In the genomic region with DNA sequence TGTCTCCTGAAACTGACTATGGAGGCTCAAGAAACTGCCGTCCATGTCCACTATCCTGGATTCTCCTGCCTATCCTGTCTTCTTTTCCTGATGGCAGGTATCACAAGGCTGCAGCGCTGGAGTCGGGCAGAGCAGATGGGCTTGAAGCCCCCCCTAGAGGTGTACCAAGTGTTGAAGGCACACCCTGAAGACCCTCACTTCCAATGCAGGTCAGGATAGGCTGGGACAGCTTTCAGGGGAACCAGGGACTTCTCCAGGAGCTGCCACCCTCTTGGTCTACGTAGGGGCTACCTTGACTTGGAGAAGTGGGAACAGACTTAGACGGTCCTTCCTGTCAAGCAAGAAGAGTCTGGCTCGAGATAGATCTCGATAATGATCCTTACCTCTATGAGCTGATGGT, we compare ENCODE assay signal across 10 mouse cellular contexts. TPM values are rescaled to one million over a fixed set of nuclear protein-coding genes. Genes with fewer than 3 reads are reported as not detected.
DNase-seq lines count a peak whose midpoint lies in the region; ATAC-seq and TF ChIP-seq lines count a peak whose summit lies in the region.
"Had no signal": no experiment of that assay in that cellular context is flagged by ENCODE, and none has a peak within 500 bp of the region (broad histone marks: within the 10 kb centered on the region; RNA-seq: fewer than 3 reads in every experiment).

No protein-coding gene starts in this region.

- H3K27me3 ChIP-seq in kidney, postnatal 0 days (ENCODE audit: insufficient read depth, low read length): no peaks in the 10 kb centered on the region; the same call in 1 of the 2 replicates
- H3K27me3 ChIP-seq in embryonic facial prominence, embryonic 14.5 days (replicated peaks; ENCODE audit: control insufficient read depth, insufficient read depth, low read length): no peaks in the 10 kb centered on the region
- H3K27me3 ChIP-seq in intestine, postnatal 0 days (replicated peaks; ENCODE audit: control insufficient read depth, insufficient read depth, low read length): no peaks in the 10 kb centered on the region
- H3K27me3 ChIP-seq in neural tube, embryonic 14.5 days (ENCODE audit: control insufficient read depth, insufficient read depth, low read length): no peaks in the 10 kb centered on the region

- no peaks in the 10 kb centered on the region for H3K9me3 ChIP-seq in kidney, postnatal 0 days (replicated peaks; ENCODE audit: low read length)
- H3K9me3 ChIP-seq in embryonic facial prominence, embryonic 14.5 days (ENCODE audit: control insufficient read depth, low read length): no peaks in the 10 kb centered on the region
- H3K9me3 ChIP-seq in intestine, postnatal 0 days (ENCODE audit: control insufficient read depth): no peaks in the 10 kb centered on the region
- no peaks in the 10 kb centered on the region for H3K9me3 ChIP-seq in neural tube, embryonic 14.5 days (ENCODE audit: control insufficient read depth, low read length)

- peaks cover 20% of the 10 kb centered on the region for H3K4me1 ChIP-seq in kidney, postnatal 0 days (replicated peaks; ENCODE audit: insufficient read depth, low read length)
- peaks cover 10% of the 10 kb centered on the region; the same call in 1 of the 2 replicates for H3K4me1 ChIP-seq in embryonic facial prominence, embryonic 14.5 days (ENCODE audit: control insufficient read depth, insufficient read depth, low read length)
- H3K4me1 ChIP-seq in intestine, postnatal 0 days (replicated peaks; ENCODE audit: control insufficient read depth, insufficient read depth, low read length): peaks cover 7% of the 10 kb centered on the region
- peaks cover 8% of the 10 kb centered on the region for H3K4me1 ChIP-seq in neural tube, embryonic 14.5 days (ENCODE audit: control insufficient read depth, insufficient read depth, low read length)

- no peak for DNase-seq in kidney, postnatal 0 days (ENCODE audit: low spot score)
- no peak for DNase-seq in kidney, adult 9 months
- DNase-seq in embryonic facial prominence, embryonic 14.5 days (ENCODE audit: low spot score): no peak
- no peak for DNase-seq in thymus, postnatal 25 days
- no peak for DNase-seq in layer of hippocampus, postnatal 10 days (ENCODE audit: low spot score in 2 of 2)
- DNase-seq: kidney, postnatal 4 days had no signal

- peak overlapping the region; percentile 63 for H3K4me2 ChIP-seq in kidney, postnatal 0 days (ENCODE audit: low read length)
- H3K4me2 ChIP-seq in embryonic facial prominence, embryonic 14.5 days (ENCODE audit: low read depth, low read length): peak overlapping the region; percentile 85
- H3K4me2 ChIP-seq in intestine, postnatal 0 days (replicated peaks; ENCODE audit: low read depth): peak overlapping the region; percentile 84
- H3K4me2 ChIP-seq in neural tube, embryonic 14.5 days (ENCODE audit: low read depth, low read length): peak overlapping the region; percentile 83; the same call in 1 of the 2 replicates

- no peak overlapping the region for H3K9ac ChIP-seq in kidney, postnatal 0 days (ENCODE audit: low read depth, low read length)
- H3K9ac ChIP-seq in embryonic facial prominence, embryonic 14.5 days (ENCODE audit: low read depth, low read length): peak overlapping the region; percentile 73; the same call in 1 of the 2 replicates
- peak overlapping the region; percentile 63; the same call in 1 of the 2 replicates for H3K9ac ChIP-seq in intestine, postnatal 0 days (ENCODE audit: low read depth, low read length)
- H3K9ac ChIP-seq in neural tube, embryonic 14.5 days (replicated peaks; ENCODE audit: low read depth, low read length): no peak overlapping the region

- no peak for TF ChIP-seq CTCF in kidney, postnatal 0 days (IDR thresholded peaks at IDR 0.05; ENCODE audit: low read depth)
- TF ChIP-seq CTCF in intestine, postnatal 0 days (IDR thresholded peaks at IDR 0.05; ENCODE audit: low read depth): no peak

- 78% methylated on average over 7 of the region's 7 CpGs for WGBS in kidney, postnatal 0 days
- WGBS in embryonic facial prominence, embryonic 14.5 days: 85% methylated on average over 7 of the region's 7 CpGs
- 82% methylated on average over 7 of the region's 7 CpGs for WGBS in intestine, postnatal 0 days
- WGBS in neural tube, embryonic 14.5 days: 85% methylated on average over 7 of the region's 7 CpGs

- peak overlapping the region; percentile 93; the same call in 1 of the 2 replicates for H3K27ac ChIP-seq in kidney, postnatal 0 days
- no peak overlapping the region for H3K27ac ChIP-seq in embryonic facial prominence, embryonic 14.5 days (replicated peaks; ENCODE audit: low read depth, low read length)
- peak overlapping the region; percentile 89; the same call in 1 of the 2 replicates for H3K27ac ChIP-seq in intestine, postnatal 0 days (ENCODE audit: low read depth, low read length)
- no peak overlapping the region for H3K27ac ChIP-seq in neural tube, embryonic 14.5 days (ENCODE audit: low read depth, low read length)

- H3K4me3 ChIP-seq in kidney, postnatal 0 days (replicated peaks; ENCODE audit: low read depth, low read length): no peak overlapping the region
- no peak overlapping the region for H3K4me3 ChIP-seq in embryonic facial prominence, embryonic 14.5 days (ENCODE audit: low read depth, low read length)
- H3K4me3 ChIP-seq in intestine, postnatal 0 days (ENCODE audit: low read depth, low read length): no peak overlapping the region
- no peak overlapping the region; the same call in 1 of the 2 replicates for H3K4me3 ChIP-seq in neural tube, embryonic 14.5 days (ENCODE audit: low read depth, low read length)

- ATAC-seq in kidney, postnatal 0 days (replicated peaks; ENCODE audit: low FRiP score, low read depth): no peak
- ATAC-seq in embryonic facial prominence, embryonic 14.5 days (ENCODE audit: low read depth): no peak
- no peak for ATAC-seq in intestine, postnatal 0 days
- ATAC-seq in neural tube, embryonic 14.5 days (ENCODE audit: low read depth): no peak
- ATAC-seq in cerebellum, adult (ENCODE audit: insufficient number of reproducible peaks, low FRiP score, low TSS enrichment): no peak

- H3K36me3 ChIP-seq in kidney, postnatal 0 days (ENCODE audit: insufficient read depth, low read length): no peaks in the 10 kb centered on the region
- H3K36me3 ChIP-seq in embryonic facial prominence, embryonic 14.5 days (ENCODE audit: control insufficient read depth, insufficient read depth, low read length): no peaks in the 10 kb centered on the region
- H3K36me3 ChIP-seq in intestine, postnatal 0 days (ENCODE audit: control insufficient read depth, insufficient read depth): no peaks in the 10 kb centered on the region
- no peaks in the 10 kb centered on the region for H3K36me3 ChIP-seq in neural tube, embryonic 14.5 days (ENCODE audit: control insufficient read depth, insufficient read depth, low read length)

RNA-seq across cellular contexts. Expression of a gene that starts 1.0 kb away (rescaled TPM):
- 40.9 and 43.6 TPM in 2 replicates for polyA plus RNA-seq in kidney, postnatal 0 days (2015; fragmentation: Nextera tagmentation; extraction: Ambion mirVana)
- polyA plus RNA-seq in embryonic facial prominence, embryonic 14.5 days (2014; fragmentation: Nextera tagmentation; extraction: Ambion mirVana): 28.1 and 31.3 TPM in 2 replicates
- 81.5 and 87.8 TPM in 2 replicates for polyA plus RNA-seq in intestine, postnatal 0 days (2015; fragmentation: Nextera tagmentation; extraction: Ambion mirVana)
- 21.1 and 22.6 TPM in 2 replicates for polyA plus RNA-seq in neural tube, embryonic 14.5 days (2014; fragmentation: Nextera tagmentation; extraction: Ambion mirVana)
- 10 to 100 TPM; 14.4 to 15.8 TPM for total RNA-seq in layer of hippocampus, postnatal 10 days (2021)

RNA-seq across cellular contexts. Expression of a gene that starts 18.5 kb away (rescaled TPM):
- polyA plus RNA-seq in kidney, postnatal 0 days (2015; fragmentation: Nextera tagmentation; extraction: Ambion mirVana): not detected in 2 replicates
- not detected in 2 replicates for polyA plus RNA-seq in embryonic facial prominence, embryonic 14.5 days (2014; fragmentation: Nextera tagmentation; extraction: Ambion mirVana)
- polyA plus RNA-seq in intestine, postnatal 0 days (2015; fragmentation: Nextera tagmentation; extraction: Ambion mirVana): not detected in 2 replicates
- polyA plus RNA-seq in neural tube, embryonic 14.5 days (2014; fragmentation: Nextera tagmentation; extraction: Ambion mirVana): not detected in 2 replicates
- not detected for total RNA-seq in layer of hippocampus, postnatal 10 days (2021)
- total RNA-seq: common myeloid progenitor, adult 5-6 weeks had no signal

RNA-seq across cellular contexts. Expression of a gene that starts 18.6 kb away (rescaled TPM):
- 6.5 and 6.7 TPM in 2 replicates for polyA plus RNA-seq in kidney, postnatal 0 days (2015; fragmentation: Nextera tagmentation; extraction: Ambion mirVana)
- 6.0 and 6.3 TPM in 2 replicates for polyA plus RNA-seq in embryonic facial prominence, embryonic 14.5 days (2014; fragmentation: Nextera tagmentation; extraction: Ambion mirVana)
- polyA plus RNA-seq in intestine, postnatal 0 days (2015; fragmentation: Nextera tagmentation; extraction: Ambion mirVana): 2.4 and 2.5 TPM in 2 replicates
- polyA plus RNA-seq in neural tube, embryonic 14.5 days (2014; fragmentation: Nextera tagmentation; extraction: Ambion mirVana): 0.78 and 1.5 TPM in 2 replicates
- total RNA-seq in layer of hippocampus, postnatal 10 days (2021): under 1 TPM; 0.36 to 0.75 TPM

RNA-seq across cellular contexts. Expression of a gene that starts 31.2 kb away (rescaled TPM):
- 22.8 and 25.7 TPM in 2 replicates for polyA plus RNA-seq in kidney, postnatal 0 days (2015; fragmentation: Nextera tagmentation; extraction: Ambion mirVana)
- 28.9 and 32.4 TPM in 2 replicates for polyA plus RNA-seq in embryonic facial prominence, embryonic 14.5 days (2014; fragmentation: Nextera tagmentation; extraction: Ambion mirVana)
- polyA plus RNA-seq in intestine, postnatal 0 days (2015; fragmentation: Nextera tagmentation; extraction: Ambion mirVana): 12.3 and 13.5 TPM in 2 replicates
- polyA plus RNA-seq in neural tube, embryonic 14.5 days (2014; fragmentation: Nextera tagmentation; extraction: Ambion mirVana): 23.0 and 23.7 TPM in 2 replicates
- 1 to 10 TPM; 8.0 to 8.9 TPM for total RNA-seq in layer of hippocampus, postnatal 10 days (2021)

RNA-seq across cellular contexts. Expression of a gene that starts 36.3 kb away (rescaled TPM):
- polyA plus RNA-seq in kidney, postnatal 0 days (2015; fragmentation: Nextera tagmentation; extraction: Ambion mirVana): 15.6 and 18.8 TPM in 2 replicates
- polyA plus RNA-seq in embryonic facial prominence, embryonic 14.5 days (2014; fragmentation: Nextera tagmentation; extraction: Ambion mirVana): 16.3 and 16.6 TPM in 2 replicates
- 18.1 and 18.5 TPM in 2 replicates for polyA plus RNA-seq in intestine, postnatal 0 days (2015; fragmentation: Nextera tagmentation; extraction: Ambion mirVana)
- 12.2 and 14.0 TPM in 2 replicates for polyA plus RNA-seq in neural tube, embryonic 14.5 days (2014; fragmentation: Nextera tagmentation; extraction: Ambion mirVana)
- 10 to 100 TPM; 49.0 to 66.1 TPM for total RNA-seq in layer of hippocampus, postnatal 10 days (2021)

Comparison
In these comparisons a context has a peak if more than half of its experiments do, and no peak if none do; other contexts are left out.
1. H3K27ac ChIP-seq: peak in kidney, postnatal 0 days (single experiment) and intestine, postnatal 0 days (single experiment); none in embryonic facial prominence, embryonic 14.5 days (single experiment) and neural tube, embryonic 14.5 days (single experiment).
2. H3K9ac ChIP-seq: peak in embryonic facial prominence, embryonic 14.5 days (single experiment) and intestine, postnatal 0 days (single experiment); none in kidney, postnatal 0 days (single experiment) and neural tube, embryonic 14.5 days (single experiment).
3. Peak in every context shown above with its lines, with median percentiles within 50 percentile points of each other: H3K4me2 ChIP-seq.